Mouse (Mus musculus) left cerebral cortex, postnatal 36 days (tissue): Measurements from ENCODE around the gene Hccs. TPM values are rescaled to one million over a fixed set of nuclear protein-coding genes. Genes with fewer than 3 reads are reported as not detected.

Source experiments
- DNase-seq, 2 experiments: peaks; one replicate each; pipeline ENCODE4 v3.0.0; 2021 to 2022; ENCODE audit warnings: low spot score in 2 of 2, mixed read lengths in 1 of 2
- intact Hi-C: fragments of 180-260 bp; cut with DNase I; formaldehyde crosslinking; loops from one replicate; pipeline ENCODE4 v1.15.1; 2025
- total RNA-seq, 2 experiments: library from RNA; stranded (reverse); gene quantifications; 2 replicates each; pipeline ENCODE4 v1.2.3; 2021

The Hccs gene
- total RNA-seq, 2 experiments from 2014 or later, result 22.2 to 25.2 TPM

DNA sequence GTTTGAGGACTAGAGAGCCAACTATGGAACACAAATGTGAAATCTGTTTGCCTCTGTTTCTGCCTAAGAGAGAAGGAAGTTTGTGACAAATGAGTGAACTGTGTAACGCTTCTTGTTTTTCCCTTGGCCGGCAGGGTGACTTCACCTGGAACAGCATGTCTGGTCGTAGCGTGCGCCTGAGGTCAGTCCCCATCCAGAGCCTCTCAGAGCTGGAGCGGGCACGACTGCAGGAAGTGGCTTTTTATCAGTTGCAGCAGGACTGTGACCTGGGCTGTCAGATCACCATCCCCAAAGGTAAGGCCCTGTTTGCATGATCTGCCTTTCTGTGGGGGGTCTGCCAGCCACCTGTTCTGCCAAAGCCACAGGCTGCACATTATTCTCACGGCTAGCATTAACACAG, 100.1 kb downstream of the Hccs start:
- DNase-seq, result no peak
- intact Hi-C loops, result no loop called here

DNA sequence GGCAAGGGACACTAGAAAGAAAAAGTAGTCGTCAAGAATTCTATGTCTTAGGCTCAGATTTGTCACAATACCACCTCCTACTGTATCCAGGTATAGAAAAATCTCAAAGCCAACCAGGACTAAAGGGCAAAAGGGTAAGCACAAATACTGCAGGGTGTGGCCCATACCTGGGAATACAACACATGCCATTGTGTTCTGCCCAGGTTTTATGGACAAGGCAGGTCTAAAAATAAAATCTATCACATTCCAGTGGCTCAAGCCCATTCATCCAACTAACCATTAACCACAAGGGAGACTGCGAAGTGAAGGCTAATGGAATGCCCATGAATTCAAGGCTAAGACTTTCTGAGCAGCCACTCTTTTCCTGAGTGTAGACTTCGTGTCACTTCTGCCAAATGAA, 110.2 kb downstream of the Hccs start:
- intact Hi-C loops, result no loop called here
- no peak for DNase-seq

Other genes with a start within 250 kb of the Hccs start
- not detected for gene Amelx, start 133.2 kb downstream of the Hccs start, total RNA-seq